ENCODE assay signal across 8 mouse cellular contexts in the genomic region with DNA sequence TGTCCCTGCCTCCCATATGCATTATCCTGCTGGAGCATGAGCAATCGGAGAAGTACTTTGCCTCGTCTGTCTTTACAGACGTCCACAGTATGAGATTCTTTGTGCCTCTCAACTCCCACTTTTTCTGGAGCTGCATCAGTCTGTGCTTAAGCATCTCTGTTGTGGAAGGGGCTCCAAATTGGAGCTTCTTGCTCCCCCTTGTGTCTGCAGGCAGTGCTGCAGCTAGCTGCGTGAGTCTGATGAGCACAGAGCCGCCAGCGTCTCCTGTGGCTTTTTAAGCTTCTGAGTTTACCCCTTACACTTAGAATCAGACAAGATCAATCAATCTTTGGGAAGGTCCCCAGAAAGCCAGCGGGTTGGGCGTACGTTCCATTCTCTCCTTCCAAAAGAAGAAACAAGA. TPM values are rescaled to one million over a fixed set of nuclear protein-coding genes. Genes with fewer than 3 reads are reported as not detected.
A peak's percentile ranks its signal among the peaks of the same experiment; 100 is the strongest.
DNase-seq lines count a peak whose midpoint lies in the region; ATAC-seq lines count a peak whose summit lies in the region.

No protein-coding gene starts in this region.

- DNase-seq in kidney, adult 11 months = peak; percentile 13
- DNase-seq in Muller cell, postnatal 12 days (ENCODE audit: inconsistent ontology term) = peak; percentile 26
- DNase-seq in hindlimb bud, embryonic 11.5 days (ENCODE audit: extremely low spot score, low read depth, low spot score) = peak; percentile 52
- peak; percentile 72 for DNase-seq in limb, embryonic 10.5 days (ENCODE audit: low spot score)
- DNase-seq in thymus, postnatal 36 days = peak; percentile 64 to 71

- H3K4me2 ChIP-seq in kidney, embryonic 15.5 days = no peak overlapping the region

- 0 out of 2 replicates have a peak, but pooled peaks cover 3% of the 10 kb centered on the region for H3K27me3 ChIP-seq in kidney, embryonic 15.5 days
- no peaks in the 10 kb centered on the region for H3K27me3 ChIP-seq in limb, embryonic 10.5 days (ENCODE audit: low read depth, poor library complexity, severe bottlenecking)

- no peak overlapping the region for H3K27ac ChIP-seq in kidney, embryonic 15.5 days
- H3K27ac ChIP-seq in limb, embryonic 10.5 days = no peak overlapping the region

- H3K36me3 ChIP-seq in kidney, embryonic 15.5 days = no peaks in the 10 kb centered on the region
- no peaks in the 10 kb centered on the region for H3K36me3 ChIP-seq in limb, embryonic 10.5 days

- no peaks in the 10 kb centered on the region for H3K4me1 ChIP-seq in kidney, embryonic 15.5 days
- no peaks in the 10 kb centered on the region for H3K4me1 ChIP-seq in limb, embryonic 10.5 days

- no peak overlapping the region for H3K4me3 ChIP-seq in kidney, embryonic 15.5 days (replicated peaks)
- no peak overlapping the region for H3K4me3 ChIP-seq in limb, embryonic 10.5 days

- no peak overlapping the region for H3K9ac ChIP-seq in kidney, embryonic 15.5 days

- H3K9me3 ChIP-seq in kidney, embryonic 15.5 days (replicated peaks) = no peaks in the 10 kb centered on the region
- H3K9me3 ChIP-seq in limb, embryonic 10.5 days (replicated peaks) = no peaks in the 10 kb centered on the region

- 20% methylated on average over 9 of the region's 9 CpGs for WGBS in kidney, embryonic 15.5 days
- WGBS in limb, embryonic 10.5 days = 30% methylated on average over 9 of the region's 9 CpGs

- no peak for ATAC-seq in kidney, embryonic 15.5 days (replicated peaks; ENCODE audit: low FRiP score)
- peak; percentile 93 for ATAC-seq in common myeloid progenitor, adult 5-6 weeks (replicated peaks; ENCODE audit: low read depth, poor library complexity, severe bottlenecking)
- peak; percentile 41; the same call in 1 of the 2 replicates for ATAC-seq in neutrophil, adult 5-6 weeks (ENCODE audit: extremely low read depth, insufficient number of reproducible peaks, low FRiP score, poor library complexity, severe bottlenecking)

RNA-seq across cellular contexts. Expression of gene Hormad2, which starts 10.2 kb away (rescaled TPM):
- 0.09 and 0.53 TPM in 2 replicates for polyA plus RNA-seq in kidney, embryonic 15.5 days (2015; fragmentation: Nextera tagmentation; extraction: Ambion mirVana)
- 1.5 TPM in 1 of 2 replicates, not detected in the other for total RNA-seq in common myeloid progenitor, adult 5-6 weeks (2017)
- polyA plus RNA-seq in limb, embryonic 10.5 days (2016; fragmentation: Nextera tagmentation; extraction: Ambion mirVana) = 0.78 and 0.99 TPM in 2 replicates
- 0.58 TPM in 1 of 2 replicates, not detected in the other for total RNA-seq in neutrophil, adult 5-6 weeks (2017)

Comparison
In these comparisons a context has a peak if more than half of its experiments do, and no peak if none do; other contexts are left out.
1. DNase-seq: peak in every context shown above with its lines; median percentile 72 in limb, embryonic 10.5 days; 68 in thymus, postnatal 36 days; 52 in hindlimb bud, embryonic 11.5 days; 26 in Muller cell, postnatal 12 days; 13 in kidney, adult 11 months.